Mouse (Mus musculus): Measurements from ENCODE around the gene Sclt1. TPM values are rescaled to one million over a fixed set of nuclear protein-coding genes. Genes with fewer than 3 reads are reported as not detected.

Gene Sclt1
- polyA plus RNA-seq, 1 experiment from 2014 or later: 12.9 TPM

DNA sequence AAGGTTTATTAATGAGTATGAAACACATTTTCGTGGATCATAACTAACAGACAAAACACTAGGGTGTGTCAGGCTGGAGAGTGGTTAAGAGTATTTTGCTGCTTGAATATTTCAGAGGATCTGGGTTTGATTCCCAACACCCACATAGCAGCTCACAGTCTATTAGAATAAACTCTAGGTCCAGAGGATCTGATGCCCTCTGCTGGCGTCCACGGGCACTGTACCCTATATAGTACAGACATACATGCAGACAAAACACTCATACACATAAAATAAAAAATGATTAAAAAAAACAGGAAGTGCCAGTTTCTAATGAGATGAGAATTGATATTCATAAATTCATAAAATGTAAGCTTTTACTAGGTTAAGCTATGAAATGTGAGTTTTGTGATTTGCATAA lies 130.1 kb downstream of the Sclt1 start:
- 97% methylated on average over 3 of the region's 3 CpGs for WGBS
- Histone ChIP-seq H3K36me3 (ENCODE audit: control insufficient read depth, insufficient read depth, low read length) (peaks cover 27% of the 10 kb centered on the region), H3K27ac (ENCODE audit: low read length) (no peak overlapping the region)

DNA sequence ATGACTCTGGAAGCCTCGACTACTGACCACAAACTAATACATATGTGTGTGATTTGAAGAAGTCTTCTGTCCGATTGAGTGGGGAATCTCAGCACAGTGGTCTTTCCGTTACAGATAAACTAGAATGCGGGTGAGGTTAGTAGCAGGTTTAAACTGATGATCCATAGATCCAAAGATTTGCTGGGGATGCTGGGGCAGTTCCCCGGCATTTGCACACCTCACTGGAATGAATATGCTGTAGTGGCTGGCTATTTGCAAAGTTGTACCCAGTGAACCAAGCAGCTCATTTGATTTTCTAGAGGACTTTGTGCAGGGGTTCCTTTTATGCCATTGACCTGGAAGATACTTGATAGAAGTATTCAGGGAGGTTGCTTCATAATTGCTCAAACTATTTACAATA lies 133.2 kb downstream of the Sclt1 start:
- no peak overlapping the region for H3K4me3 ChIP-seq (replicated peaks; ENCODE audit: low read length)
- no peak overlapping the region for H3K9ac ChIP-seq (ENCODE audit: low read length)
- peaks cover 37% of the 10 kb centered on the region for H3K36me3 ChIP-seq (ENCODE audit: control insufficient read depth, insufficient read depth, low read length)
- H3K27me3 ChIP-seq (ENCODE audit: control insufficient read depth, insufficient read depth, low read length): no peaks in the 10 kb centered on the region
- peaks cover 4% of the 10 kb centered on the region; the same call in 1 of the 2 replicates for H3K9me3 ChIP-seq (replicated peaks; ENCODE audit: control insufficient read depth, low read length)
- H3K27ac ChIP-seq (ENCODE audit: low read length): no peak overlapping the region
- no peak for ATAC-seq (ENCODE audit: insufficient read depth, low FRiP score)
- no peak overlapping the region for H3K4me2 ChIP-seq (ENCODE audit: low read depth, low read length)
- no peaks in the 10 kb centered on the region for H3K4me1 ChIP-seq (ENCODE audit: control insufficient read depth, insufficient read depth, low read length)
- WGBS: 90% methylated on average over 5 of the region's 5 CpGs

More for the DNA sequence above, 130.1 kb downstream of the Sclt1 start:
- Histone ChIP-seq H3K4me3 (replicated peaks; ENCODE audit: low read length) (no peak overlapping the region), H3K27me3 (ENCODE audit: control insufficient read depth, insufficient read depth, low read length) (no peaks in the 10 kb centered on the region), H3K4me1 (ENCODE audit: control insufficient read depth, insufficient read depth, low read length) (no peaks in the 10 kb centered on the region), H3K9ac (ENCODE audit: low read length) (no peak overlapping the region), H3K4me2 (ENCODE audit: low read depth, low read length) (no peak overlapping the region), H3K9me3 (replicated peaks; ENCODE audit: control insufficient read depth, low read length) (peaks cover 4% of the 10 kb centered on the region; the same call in 1 of the 2 replicates)
- no peak for ATAC-seq (ENCODE audit: insufficient read depth, low FRiP score)

DNA sequence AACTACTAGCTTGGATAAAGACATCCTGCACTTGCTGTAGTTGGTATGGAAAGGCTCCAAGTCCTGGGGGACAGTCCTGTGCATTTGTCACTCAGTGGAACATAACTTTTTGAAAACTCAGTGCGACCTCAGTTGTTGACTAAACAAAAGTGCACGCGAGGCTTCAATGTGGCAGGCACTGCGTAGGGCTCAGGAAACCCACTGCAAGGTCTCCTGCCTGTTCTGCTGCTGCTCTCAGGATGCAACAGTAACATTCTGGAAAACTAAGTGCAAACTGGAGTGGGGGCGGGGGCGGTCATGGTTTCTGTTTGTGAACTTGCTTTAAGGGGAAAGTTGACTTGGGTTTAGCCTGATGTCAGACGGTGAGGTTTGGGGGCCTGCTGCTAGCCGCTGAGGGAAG lies 134.8 kb downstream of the Sclt1 start:
- 82% methylated on average over 8 of the region's 8 CpGs for WGBS
- no peak overlapping the region for H3K4me3 ChIP-seq (replicated peaks; ENCODE audit: low read length)
- peaks cover 34% of the 10 kb centered on the region for H3K36me3 ChIP-seq (ENCODE audit: control insufficient read depth, insufficient read depth, low read length)
- H3K27me3 ChIP-seq (ENCODE audit: control insufficient read depth, insufficient read depth, low read length): no peaks in the 10 kb centered on the region
- no peak overlapping the region for H3K9ac ChIP-seq (ENCODE audit: low read length)
- no peak overlapping the region for H3K27ac ChIP-seq (ENCODE audit: low read length)
- no peak overlapping the region for H3K4me2 ChIP-seq (ENCODE audit: low read depth, low read length)
- no peak for ATAC-seq (ENCODE audit: insufficient read depth, low FRiP score)
- H3K4me1 ChIP-seq (ENCODE audit: control insufficient read depth, insufficient read depth, low read length): 0 out of 2 replicates have a peak, but pooled peaks cover 6% of the 10 kb centered on the region
- H3K9me3 ChIP-seq (replicated peaks; ENCODE audit: control insufficient read depth, low read length): peaks cover 4% of the 10 kb centered on the region; the same call in 1 of the 2 replicates

DNA sequence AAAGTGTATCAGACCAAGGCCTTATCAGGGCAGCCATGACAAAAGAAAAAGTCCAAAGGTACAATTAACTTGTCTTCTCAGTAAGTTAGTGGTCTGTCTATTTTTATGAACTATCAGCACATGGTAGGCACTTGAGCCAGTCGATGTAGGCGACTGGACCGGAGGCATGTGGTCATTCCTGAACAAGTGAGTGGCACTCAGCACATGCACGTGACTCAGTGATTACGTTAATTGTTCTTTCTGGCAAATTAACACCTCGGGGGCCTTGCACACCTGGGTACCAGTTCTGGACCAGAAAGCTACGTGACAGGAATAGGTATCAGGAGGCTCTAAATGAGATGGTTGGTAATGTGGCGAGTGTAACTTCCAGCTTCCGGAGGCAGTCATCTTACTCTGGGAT lies 135.3 kb downstream of the Sclt1 start:
- Histone ChIP-seq H3K4me3 (replicated peaks; ENCODE audit: low read length) (no peak overlapping the region), H3K9me3 (replicated peaks; ENCODE audit: control insufficient read depth, low read length) (peaks cover 2% of the 10 kb centered on the region; the same call in 1 of the 2 replicates), H3K4me2 (ENCODE audit: low read depth, low read length) (no peak overlapping the region), H3K4me1 (ENCODE audit: control insufficient read depth, insufficient read depth, low read length) (0 out of 2 replicates have a peak, but pooled peaks cover 6% of the 10 kb centered on the region), H3K36me3 (ENCODE audit: control insufficient read depth, insufficient read depth, low read length) (peaks cover 31% of the 10 kb centered on the region), H3K27ac (ENCODE audit: low read length) (no peak overlapping the region), H3K27me3 (ENCODE audit: control insufficient read depth, insufficient read depth, low read length) (no peaks in the 10 kb centered on the region), H3K9ac (ENCODE audit: low read length) (no peak overlapping the region)
- no peak for ATAC-seq (ENCODE audit: insufficient read depth, low FRiP score)
- WGBS: 92% methylated on average over 9 of the region's 9 CpGs

DNA sequence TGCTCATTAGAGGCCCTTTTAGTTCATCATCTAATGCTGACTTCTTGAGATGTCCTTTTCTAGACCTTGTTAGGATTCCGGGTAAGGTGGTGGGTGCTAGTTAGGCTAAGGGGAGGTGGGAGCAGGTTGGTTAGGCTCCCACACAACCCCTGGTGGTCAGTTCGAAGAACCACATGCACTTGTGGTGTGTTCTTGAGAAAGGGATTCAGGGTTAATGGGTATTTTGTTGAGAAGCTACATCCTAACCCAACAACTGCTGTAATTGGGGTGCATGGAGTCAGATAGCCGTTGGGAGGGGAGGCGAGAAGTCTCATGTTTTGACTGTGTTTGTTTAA lies 136.0 kb downstream of the Sclt1 start:
- Histone ChIP-seq H3K4me1 (ENCODE audit: control insufficient read depth, insufficient read depth, low read length) (0 out of 2 replicates have a peak, but pooled peaks cover 6% of the 10 kb centered on the region), H3K9ac (ENCODE audit: low read length) (no peak overlapping the region), H3K4me2 (ENCODE audit: low read depth, low read length) (no peak overlapping the region), H3K27me3 (ENCODE audit: control insufficient read depth, insufficient read depth, low read length) (no peaks in the 10 kb centered on the region), H3K4me3 (replicated peaks; ENCODE audit: low read length) (no peak overlapping the region), H3K36me3 (ENCODE audit: control insufficient read depth, insufficient read depth, low read length) (peaks cover 23% of the 10 kb centered on the region; the same call in 1 of the 2 replicates), H3K27ac (ENCODE audit: low read length) (no peak overlapping the region), H3K9me3 (replicated peaks; ENCODE audit: control insufficient read depth, low read length) (no peaks in the 10 kb centered on the region)
- ATAC-seq (ENCODE audit: insufficient read depth, low FRiP score): no peak
- 83% methylated on average over 4 of the region's 4 CpGs for WGBS

DNA sequence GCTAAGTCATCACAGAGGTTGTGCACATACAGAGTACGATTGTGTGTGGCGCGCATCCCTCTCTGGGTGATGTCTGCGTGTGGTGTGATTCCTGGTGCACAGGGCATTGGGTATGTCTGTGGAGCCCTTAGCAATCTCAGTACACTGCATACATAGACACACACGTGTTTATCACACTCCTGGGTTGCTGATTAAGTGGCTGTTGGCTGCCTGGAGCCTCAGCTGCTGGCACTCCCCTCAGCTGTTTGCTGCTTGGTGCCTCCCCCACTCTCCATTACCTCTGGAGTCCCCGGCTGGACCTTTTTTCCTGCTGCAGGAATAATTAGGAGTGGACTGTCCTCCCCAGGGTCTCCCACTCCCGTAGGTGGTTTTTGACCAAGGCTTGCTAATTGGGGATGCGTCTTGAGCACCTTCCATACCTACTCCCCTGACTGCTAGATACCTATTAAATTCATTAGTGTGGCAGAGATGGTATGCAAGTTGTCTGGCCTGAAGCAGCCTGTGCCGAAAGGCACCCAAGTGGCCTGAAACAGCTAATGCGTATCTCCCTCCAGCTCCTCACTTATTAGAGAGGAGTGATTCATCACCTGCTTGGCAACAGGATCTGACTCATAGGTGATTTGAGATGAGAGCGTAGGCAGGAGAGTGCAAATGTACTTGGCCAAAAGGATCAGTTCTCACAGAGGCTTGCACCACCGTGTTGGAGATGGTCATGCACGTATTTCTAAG lies 136.5 kb downstream of the Sclt1 start:
- ATAC-seq (ENCODE audit: insufficient read depth, low FRiP score): peak; percentile 20; the same call in 1 of the 2 replicates
- H3K4me2 ChIP-seq (ENCODE audit: low read depth, low read length): no peak overlapping the region
- 0 out of 2 replicates have a peak, but pooled peaks cover 6% of the 10 kb centered on the region for H3K4me1 ChIP-seq (ENCODE audit: control insufficient read depth, insufficient read depth, low read length)
- no peak overlapping the region for H3K9ac ChIP-seq (ENCODE audit: low read length)
- H3K27me3 ChIP-seq (ENCODE audit: control insufficient read depth, insufficient read depth, low read length): no peaks in the 10 kb centered on the region
- peaks cover 20% of the 10 kb centered on the region; the same call in 1 of the 2 replicates for H3K36me3 ChIP-seq (ENCODE audit: control insufficient read depth, insufficient read depth, low read length)
- WGBS: 85% methylated on average over 13 of the region's 13 CpGs
- no peak overlapping the region for H3K4me3 ChIP-seq (replicated peaks; ENCODE audit: low read length)
- H3K9me3 ChIP-seq (replicated peaks; ENCODE audit: control insufficient read depth, low read length): no peaks in the 10 kb centered on the region
- H3K27ac ChIP-seq (ENCODE audit: low read length): no peak overlapping the region

DNA sequence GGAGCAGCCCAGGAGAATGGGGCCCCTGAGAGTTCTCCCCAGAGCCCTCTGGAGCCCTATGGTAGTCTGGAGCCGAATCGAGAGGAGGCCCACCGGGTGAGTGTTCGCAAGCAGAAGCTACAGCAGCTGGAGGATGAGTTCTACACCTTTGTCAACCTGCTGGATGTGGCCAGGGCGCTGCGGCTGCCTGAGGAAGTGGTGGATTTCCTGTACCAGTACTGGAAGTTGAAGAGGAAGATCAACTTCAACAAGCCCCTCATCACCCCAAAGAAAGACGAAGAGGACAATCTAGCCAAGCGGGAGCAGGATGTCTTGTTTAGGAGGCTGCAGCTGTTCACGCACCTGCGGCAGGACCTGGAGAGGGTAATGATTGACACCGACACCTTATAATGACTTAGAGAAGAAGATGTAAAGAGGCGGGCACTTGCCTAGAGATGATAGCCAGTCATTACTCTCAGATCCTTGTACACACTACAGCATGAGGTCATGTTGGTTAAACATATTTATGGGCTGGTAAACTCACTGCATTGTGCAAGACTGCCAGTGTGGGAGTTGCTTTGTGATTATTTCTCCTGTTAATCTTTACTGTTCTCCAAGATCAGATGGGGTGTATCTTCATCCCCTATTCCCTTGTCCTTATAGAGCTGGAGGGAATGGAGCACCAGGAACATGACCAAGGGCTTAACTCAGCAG lies 137.5 kb downstream of the Sclt1 start:
- Histone ChIP-seq H3K9me3 (replicated peaks; ENCODE audit: control insufficient read depth, low read length) (no peaks in the 10 kb centered on the region), H3K27ac (ENCODE audit: low read length) (no peak overlapping the region), H3K4me1 (ENCODE audit: control insufficient read depth, insufficient read depth, low read length) (0 out of 2 replicates have a peak, but pooled peaks cover 6% of the 10 kb centered on the region), H3K9ac (ENCODE audit: low read length) (no peak overlapping the region), H3K4me3 (replicated peaks; ENCODE audit: low read length) (no peak overlapping the region), H3K27me3 (ENCODE audit: control insufficient read depth, insufficient read depth, low read length) (no peaks in the 10 kb centered on the region), H3K4me2 (ENCODE audit: low read depth, low read length) (no peak overlapping the region), H3K36me3 (ENCODE audit: control insufficient read depth, insufficient read depth, low read length) (peaks cover 10% of the 10 kb centered on the region; the same call in 1 of the 2 replicates)
- no peak for ATAC-seq (ENCODE audit: insufficient read depth, low FRiP score)
- WGBS: 88% methylated on average over 12 of the region's 12 CpGs

DNA sequence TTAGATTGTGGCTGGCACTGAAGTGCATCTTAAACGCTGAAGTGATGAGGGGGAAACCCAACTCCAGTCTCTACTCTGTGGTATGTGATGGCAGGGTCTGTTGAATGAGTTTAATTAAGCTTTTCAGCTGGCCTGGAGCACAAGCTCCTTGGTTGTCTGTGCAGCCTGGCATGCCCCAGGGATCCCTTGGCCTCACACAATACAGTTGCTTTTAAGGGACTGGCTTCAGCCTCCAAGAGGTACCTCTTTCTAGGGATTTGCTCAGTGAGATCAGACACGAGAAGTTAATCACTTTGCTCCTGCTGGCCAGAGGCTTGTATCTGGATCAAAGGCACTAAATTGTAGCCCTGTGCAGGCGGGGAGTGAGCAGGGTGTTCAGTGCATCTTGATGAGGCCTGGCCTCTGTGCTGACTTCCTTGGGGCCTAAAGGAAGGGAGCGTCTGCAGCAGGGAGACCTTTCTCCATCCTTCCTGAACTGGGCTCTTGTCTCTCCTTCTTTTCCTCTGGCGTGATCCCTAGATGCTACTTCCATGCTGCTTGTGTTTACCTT lies 138.8 kb downstream of the Sclt1 start:
- 70% methylated on average over 5 of the region's 5 CpGs for WGBS

DNA sequence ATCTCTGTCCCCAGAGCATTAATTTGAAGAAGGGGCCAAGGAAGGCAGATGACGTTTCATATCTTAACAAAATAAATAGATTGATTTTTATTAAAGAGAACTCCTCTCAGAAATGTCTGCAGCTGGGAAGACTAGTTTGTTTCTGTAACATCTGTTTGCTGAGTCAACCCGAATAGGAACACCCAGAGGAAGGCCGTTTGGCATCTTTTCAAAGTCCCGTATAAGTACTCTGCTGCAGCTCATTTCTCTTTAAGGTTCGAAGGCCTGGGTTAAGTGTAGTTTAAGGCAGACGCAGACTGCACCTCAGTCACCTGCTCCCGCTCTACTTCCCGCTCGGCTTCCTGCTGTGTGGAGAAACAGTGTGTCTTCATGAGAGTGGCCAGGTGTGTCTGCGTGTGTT lies 139.4 kb downstream of the Sclt1 start:
- Histone ChIP-seq H3K36me3 (ENCODE audit: control insufficient read depth, insufficient read depth, low read length) (peaks cover 9% of the 10 kb centered on the region; the same call in 1 of the 2 replicates), H3K9ac (ENCODE audit: low read length) (no peak overlapping the region), H3K4me3 (replicated peaks; ENCODE audit: low read length) (no peak overlapping the region), H3K4me2 (ENCODE audit: low read depth, low read length) (no peak overlapping the region), H3K27ac (ENCODE audit: low read length) (no peak overlapping the region), H3K4me1 (ENCODE audit: control insufficient read depth, insufficient read depth, low read length) (0 out of 2 replicates have a peak, but pooled peaks cover 6% of the 10 kb centered on the region), H3K27me3 (ENCODE audit: control insufficient read depth, insufficient read depth, low read length) (no peaks in the 10 kb centered on the region), H3K9me3 (replicated peaks; ENCODE audit: control insufficient read depth, low read length) (no peaks in the 10 kb centered on the region)
- no peak for ATAC-seq (ENCODE audit: insufficient read depth, low FRiP score)
- 33% methylated on average over 10 of the region's 10 CpGs for WGBS

More for the DNA sequence above, 138.8 kb downstream of the Sclt1 start:
- no peak for ATAC-seq (ENCODE audit: insufficient read depth, low FRiP score)
- H3K27ac ChIP-seq (ENCODE audit: low read length): no peak overlapping the region
- H3K36me3 ChIP-seq (ENCODE audit: control insufficient read depth, insufficient read depth, low read length): peaks cover 9% of the 10 kb centered on the region; the same call in 1 of the 2 replicates
- H3K4me2 ChIP-seq (ENCODE audit: low read depth, low read length): no peak overlapping the region
- no peaks in the 10 kb centered on the region for H3K27me3 ChIP-seq (ENCODE audit: control insufficient read depth, insufficient read depth, low read length)
- no peaks in the 10 kb centered on the region for H3K9me3 ChIP-seq (replicated peaks; ENCODE audit: control insufficient read depth, low read length)
- no peak overlapping the region for H3K4me3 ChIP-seq (replicated peaks; ENCODE audit: low read length)
- no peak overlapping the region for H3K9ac ChIP-seq (ENCODE audit: low read length)
- 0 out of 2 replicates have a peak, but pooled peaks cover 6% of the 10 kb centered on the region for H3K4me1 ChIP-seq (ENCODE audit: control insufficient read depth, insufficient read depth, low read length)

Data from stomach, embryonic 16.5 days (tissue).